Mouse (Mus musculus) forebrain, postnatal 0 days (tissue): Measurements from ENCODE around the gene Egf. TPM values are rescaled to one million over a fixed set of nuclear protein-coding genes. Genes with fewer than 3 reads are reported as not detected.
A peak's percentile ranks its signal among the peaks of the same experiment; 100 is the strongest.

Source experiments
- ATAC-seq: fragments of 200-750 bp; cut with Nextera tagmentation; 2 replicates; pipeline ENCODE4 v1.8.0; 2017; ENCODE audit warnings: mild to moderate bottlenecking, moderate library complexity
- DNase-seq: peaks from one replicate; pipeline ENCODE4 v3.0.0-alpha.2; 2015
- H3K27ac ChIP-seq: fragments of 300-500 bp; sonication (generic); 2 replicates; pipeline ENCODE4 v1.5.1; 2014; ENCODE audit warnings: low read depth, mild to moderate bottlenecking, antibody characterized with exemption, low read length, moderate library complexity, mixed read lengths
- H3K27me3 ChIP-seq: fragments of 300-500 bp; sonication (generic); 2 replicates; pipeline ENCODE4 v1.6.1; 2014; ENCODE audit warnings: mild to moderate bottlenecking, low read length, mixed read lengths; ENCODE audit not compliant: insufficient read depth
- H3K36me3 ChIP-seq: fragments of 300-500 bp; sonication (generic); 2 replicates; pipeline ENCODE4 v1.6.1; 2014; ENCODE audit warnings: mild to moderate bottlenecking, moderate library complexity; ENCODE audit not compliant: insufficient read depth
- H3K4me1 ChIP-seq: fragments of 300-500 bp; sonication (generic); 2 replicates; pipeline ENCODE4 v1.6.1; 2014; ENCODE audit warnings: antibody characterized with exemption; ENCODE audit not compliant: insufficient read depth
- H3K4me2 ChIP-seq: fragments of 300-500 bp; sonication (generic); 2 replicates; pipeline ENCODE4 v1.6.1; 2014; ENCODE audit warnings: low read depth, mild to moderate bottlenecking, moderate library complexity
- H3K4me3 ChIP-seq: fragments of 300-500 bp; sonication (generic); 2 replicates; pipeline ENCODE4 v1.5.1; 2014; ENCODE audit warnings: low read depth, low read length, mixed read lengths
- H3K9ac ChIP-seq: fragments of 300-500 bp; sonication (generic); 2 replicates; pipeline ENCODE4 v1.6.1; 2014; ENCODE audit warnings: mild to moderate bottlenecking
- H3K9me3 ChIP-seq: fragments of 300-500 bp; sonication (generic); 2 replicates; pipeline ENCODE4 v1.6.1; 2016; ENCODE audit warnings: low read length
- CTCF ChIP-seq: sonication (generic); IDR thresholded peaks from 2 replicates; pipeline ENCODE4 v1.5.1; 2016; ENCODE audit warnings: antibody characterized with exemption, control low read depth, low read depth
- WGBS: fragments of 180-500 bp; shearing (Covaris S2); extraction: QIAGEN DNeasy Blood & Tissue Kit; methylation state at CpG from one replicate; pipeline ENCODE4 v1.1.7; 2014; 5-methylcytosine and 5-hydroxymethylcytosine counted together
- polyA plus RNA-seq: library from polyadenylated mRNA; unstranded; fragments of >200 nt; fragmentation: Nextera tagmentation; extraction: Ambion mirVana; gene quantifications from 2 replicates; pipeline ENCODE4 v1.2.1, GENCODE M21; 2015
- total RNA-seq: library from RNA; depleted of rRNA; stranded (reverse); fragments of >200 nt; gene quantifications from 2 replicates; pipeline ENCODE4 v1.2.3, GENCODE M21; 2014

The Egf gene
- total and polyA plus RNA-seq, 2 experiments from 2014 or later, result 1.1 to 7.8 TPM

GRCm38 (mm10) chr3:129681841-129682240 is 73.3 kb downstream of the Egf start:
- H3K4me3 ChIP-seq, result no peak overlapping the region
- H3K4me1 ChIP-seq, result 0 out of 2 replicates have a peak, but pooled peaks cover 4% of the 10 kb centered on the region
- DNase-seq (no peak), ATAC-seq (no peak)
- H3K9me3 ChIP-seq, result no peaks in the 10 kb centered on the region
- no peak for TF ChIP-seq CTCF
- H3K4me2 ChIP-seq, result no peak overlapping the region
- no peaks in the 10 kb centered on the region for H3K36me3 ChIP-seq
- no peak overlapping the region for H3K27ac ChIP-seq
- no peaks in the 10 kb centered on the region for H3K27me3 ChIP-seq
- WGBS, result 94% methylated on average over 4 of the region's 4 CpGs
- no peak overlapping the region for H3K9ac ChIP-seq

GRCm38 (mm10) chr3:129680258-129680657 is 74.9 kb downstream of the Egf start:
- no peaks in the 10 kb centered on the region for H3K9me3 ChIP-seq
- H3K27ac ChIP-seq, result no peak overlapping the region
- ATAC-seq (no peak), DNase-seq (peak; percentile 34)
- H3K4me3 ChIP-seq, result no peak overlapping the region
- 0 out of 2 replicates have a peak, but pooled peaks cover 4% of the 10 kb centered on the region for H3K4me1 ChIP-seq
- peak; percentile 58 for TF ChIP-seq CTCF
- H3K4me2 ChIP-seq, result no peak overlapping the region
- H3K27me3 ChIP-seq, result no peaks in the 10 kb centered on the region
- WGBS, result 62% methylated on average over 5 of the region's 5 CpGs
- no peak overlapping the region for H3K9ac ChIP-seq
- H3K36me3 ChIP-seq, result no peaks in the 10 kb centered on the region

GRCm38 (mm10) chr3:129675923-129676322 is 79.2 kb downstream of the Egf start:
- H3K9me3 ChIP-seq, result no peaks in the 10 kb centered on the region
- DNase-seq (no peak), ATAC-seq (no peak)
- WGBS, result 94% methylated on average over 7 of the region's 7 CpGs
- no peaks in the 10 kb centered on the region for H3K4me1 ChIP-seq
- no peak for TF ChIP-seq CTCF
- no peak overlapping the region for H3K4me3 ChIP-seq
- H3K36me3 ChIP-seq, result no peaks in the 10 kb centered on the region
- no peak overlapping the region for H3K4me2 ChIP-seq
- H3K27ac ChIP-seq, result no peak overlapping the region
- no peaks in the 10 kb centered on the region for H3K27me3 ChIP-seq
- H3K9ac ChIP-seq, result no peak overlapping the region

GRCm38 (mm10) chr3:129663906-129664305 is 91.2 kb downstream of the Egf start:
- Histone ChIP-seq H3K36me3 (no peaks in the 10 kb centered on the region), H3K9ac (no peak overlapping the region), H3K4me1 (no peaks in the 10 kb centered on the region), H3K27me3 (no peaks in the 10 kb centered on the region), H3K27ac (no peak overlapping the region), H3K4me3 (no peak overlapping the region), H3K9me3 (no peaks in the 10 kb centered on the region), H3K4me2 (no peak overlapping the region)
- ATAC-seq (peak; percentile 87), DNase-seq (peak; percentile 40)
- TF ChIP-seq CTCF, result no peak
- 47% methylated on average over 2 of the region's 2 CpGs for WGBS

GRCm38 (mm10) chr3:129658776-129659175 is 96.3 kb downstream of the Egf start:
- no peaks in the 10 kb centered on the region for H3K27me3 ChIP-seq
- no peaks in the 10 kb centered on the region for H3K36me3 ChIP-seq
- H3K27ac ChIP-seq, result no peak overlapping the region
- no peak overlapping the region for H3K4me2 ChIP-seq
- no peak for TF ChIP-seq CTCF
- H3K9me3 ChIP-seq, result no peaks in the 10 kb centered on the region
- no peak overlapping the region for H3K4me3 ChIP-seq
- DNase-seq (no peak), ATAC-seq (no peak)
- 92% methylated on average over 7 of the region's 7 CpGs for WGBS
- no peaks in the 10 kb centered on the region for H3K4me1 ChIP-seq
- H3K9ac ChIP-seq, result no peak overlapping the region

GRCm38 (mm10) chr3:129657775-129658174 is 97.3 kb downstream of the Egf start:
- H3K36me3 ChIP-seq, result no peaks in the 10 kb centered on the region
- ATAC-seq, result no peak
- no peaks in the 10 kb centered on the region for H3K4me1 ChIP-seq
- no peak overlapping the region for H3K9ac ChIP-seq
- no peaks in the 10 kb centered on the region for H3K27me3 ChIP-seq
- no peak overlapping the region for H3K4me2 ChIP-seq
- H3K27ac ChIP-seq, result no peak overlapping the region
- WGBS, result 92% methylated on average over 11 of the region's 11 CpGs
- no peak for TF ChIP-seq CTCF
- no peak overlapping the region for H3K4me3 ChIP-seq
- DNase-seq, result no peak
- H3K9me3 ChIP-seq, result no peaks in the 10 kb centered on the region

- no peaks in the 10 kb centered on the region for H3K27me3 ChIP-seq
- H3K27ac ChIP-seq, result no peak overlapping the region
- H3K36me3 ChIP-seq, result no peaks in the 10 kb centered on the region
- no peak overlapping the region for H3K9ac ChIP-seq
- TF ChIP-seq CTCF, result no peak
- no peaks in the 10 kb centered on the region for H3K9me3 ChIP-seq
- H3K4me2 ChIP-seq, result no peak overlapping the region
- WGBS, result 87% methylated on average over 9 of the region's 9 CpGs
- H3K4me3 ChIP-seq, result no peak overlapping the region
- DNase-seq (no peak), ATAC-seq (no peak)
- no peaks in the 10 kb centered on the region for H3K4me1 ChIP-seq
Measured at GRCm38 (mm10) chr3:129657222-129657621, 97.9 kb downstream of the Egf start.

GRCm38 (mm10) chr3:129656540-129656939 is 98.6 kb downstream of the Egf start:
- no peaks in the 10 kb centered on the region for H3K4me1 ChIP-seq
- 83% methylated on average over 4 of the region's 4 CpGs for WGBS

More at GRCm38 (mm10) chr3:129656540-129656939, 98.6 kb downstream of the Egf start:
- H3K4me3 ChIP-seq, result no peak overlapping the region
- no peak for DNase-seq
- H3K9ac ChIP-seq, result no peak overlapping the region
- ATAC-seq, result no peak
- no peaks in the 10 kb centered on the region for H3K27me3 ChIP-seq
- H3K4me2 ChIP-seq, result no peak overlapping the region
- H3K36me3 ChIP-seq, result no peaks in the 10 kb centered on the region
- H3K9me3 ChIP-seq, result no peaks in the 10 kb centered on the region
- no peak overlapping the region for H3K27ac ChIP-seq
- TF ChIP-seq CTCF, result no peak
